Mouse (Mus musculus) left cerebral cortex, adult 9 months (tissue): ENCODE measurements around the gene Celf2.

Experiments used
- DNase-seq, 2 experiments: peaks; one replicate each; pipeline ENCODE4 v3.0.0; 2022; ENCODE audit warnings: low spot score in 2 of 2

Gene Celf2

GRCm38 (mm10) chr2:6689689-6690088 lies 819.7 kb downstream of the Celf2 start:
- no peak for DNase-seq

- no peak for DNase-seq
These were observed 831.1 kb downstream of the Celf2 start for GRCm38 (mm10) chr2:6678231-6678630.

- DNase-seq = no peak
These were observed 831.9 kb downstream of the Celf2 start for GRCm38 (mm10) chr2:6677457-6677856.

GRCm38 (mm10) chr2:6674401-6674800 lies 835.0 kb downstream of the Celf2 start:
- DNase-seq = no peak

- no peak for DNase-seq
These were observed 835.9 kb downstream of the Celf2 start for GRCm38 (mm10) chr2:6673418-6673817.

GRCm38 (mm10) chr2:6667611-6668010 lies 841.8 kb downstream of the Celf2 start:
- peak; percentile 28 to 54 for DNase-seq

- no peak for DNase-seq
These were observed 849.5 kb downstream of the Celf2 start for GRCm38 (mm10) chr2:6659834-6660233.

GRCm38 (mm10) chr2:6653719-6654118 lies 855.6 kb downstream of the Celf2 start:
- no peak for DNase-seq

GRCm38 (mm10) chr2:6651697-6652096 lies 857.7 kb downstream of the Celf2 start:
- DNase-seq = no peak

- DNase-seq = no peak
These were observed 860.5 kb downstream of the Celf2 start for GRCm38 (mm10) chr2:6648877-6649276.

GRCm38 (mm10) chr2:6647028-6647427 lies 862.3 kb downstream of the Celf2 start:
- DNase-seq = no peak

GRCm38 (mm10) chr2:6646325-6646724 lies 863.0 kb downstream of the Celf2 start:
- no peak for DNase-seq

GRCm38 (mm10) chr2:6642222-6642850 lies 867.0 kb downstream of the Celf2 start:
- no peak for DNase-seq

- DNase-seq = no peak
These were observed 870.0 kb downstream of the Celf2 start for GRCm38 (mm10) chr2:6639370-6639769.

GRCm38 (mm10) chr2:6637147-6637546 lies 872.2 kb downstream of the Celf2 start:
- no peak for DNase-seq

GRCm38 (mm10) chr2:6634899-6635298 lies 874.5 kb downstream of the Celf2 start:
- DNase-seq = no peak

- DNase-seq = no peak
These were observed 876.2 kb downstream of the Celf2 start for GRCm38 (mm10) chr2:6633115-6633514.

GRCm38 (mm10) chr2:6623802-6624201 lies 885.6 kb downstream of the Celf2 start:
- DNase-seq = no peak

GRCm38 (mm10) chr2:6622082-6622481 lies 887.3 kb downstream of the Celf2 start:
- DNase-seq = no peak

- DNase-seq = no peak
These were observed 890.5 kb downstream of the Celf2 start for GRCm38 (mm10) chr2:6618856-6619255.

- no peak for DNase-seq
These were observed 890.9 kb downstream of the Celf2 start for GRCm38 (mm10) chr2:6618450-6618849.

GRCm38 (mm10) chr2:6604347-6604746 lies 905.0 kb downstream of the Celf2 start:
- no peak for DNase-seq

- DNase-seq = no peak
These were observed 905.5 kb downstream of the Celf2 start for GRCm38 (mm10) chr2:6603880-6604279.

GRCm38 (mm10) chr2:6602163-6602562 lies 907.2 kb downstream of the Celf2 start:
- DNase-seq = no peak
